Mouse (Mus musculus) cerebellum, adult 9-10 months (tissue): ENCODE data around the gene Prg2.

Experiments
- DNase-seq: peaks from one replicate; pipeline ENCODE4 v3.0.0; 2022

Prg2 gene

GRCm38 (mm10) chr2:84980188-84980587, at the start of gene Prg2:
Gene Prg2, plus strand, starts transcription at chr2:84980461.
- DNase-seq: no peak

GRCm38 (mm10) chr2:84933992-84934648, 46.1 kb upstream of the Prg2 start:
- DNase-seq: no peak

GRCm38 (mm10) chr2:84934649-84935007, 45.6 kb upstream of the Prg2 start:
- DNase-seq: no peak

GRCm38 (mm10) chr2:84935065-84935464, 45.2 kb upstream of the Prg2 start:
- no peak for DNase-seq

GRCm38 (mm10) chr2:84936474-84937429, 43.5 kb upstream of the Prg2 start, which contains the start of gene Slc43a3:
Gene Slc43a3, plus strand, starts transcription at chr2:84936579.
- DNase-seq: no peak

- DNase-seq: no peak
Observed at GRCm38 (mm10) chr2:84937491-84938150, 42.6 kb upstream of the Prg2 start.

- DNase-seq: no peak
Observed at GRCm38 (mm10) chr2:84938249-84938946, 41.9 kb upstream of the Prg2 start.

GRCm38 (mm10) chr2:84939306-84939705, 41.0 kb upstream of the Prg2 start:
- DNase-seq: no peak

GRCm38 (mm10) chr2:84939711-84940110, 40.5 kb upstream of the Prg2 start:
- DNase-seq: no peak

GRCm38 (mm10) chr2:84941332-84941731, 38.9 kb upstream of the Prg2 start:
- DNase-seq: no peak

- DNase-seq: no peak
Observed at GRCm38 (mm10) chr2:84941795-84942194, 38.5 kb upstream of the Prg2 start.

- no peak for DNase-seq
Observed at GRCm38 (mm10) chr2:84947154-84947771, 33.0 kb upstream of the Prg2 start.

- no peak for DNase-seq
Observed at GRCm38 (mm10) chr2:84948252-84948651, 32.0 kb upstream of the Prg2 start.

- DNase-seq: no peak
Observed at GRCm38 (mm10) chr2:84948721-84949120, 31.5 kb upstream of the Prg2 start.

- no peak for DNase-seq
Observed at GRCm38 (mm10) chr2:84951027-84951426, 29.2 kb upstream of the Prg2 start.

GRCm38 (mm10) chr2:84952251-84952650, 28.0 kb upstream of the Prg2 start:
- DNase-seq: no peak

- DNase-seq: no peak
Observed at GRCm38 (mm10) chr2:84952693-84953092, 27.6 kb upstream of the Prg2 start.

GRCm38 (mm10) chr2:84955435-84955834, 24.8 kb upstream of the Prg2 start:
- DNase-seq: no peak

- peak; percentile 8 for DNase-seq
Observed at GRCm38 (mm10) chr2:84956274-84956673, 24.0 kb upstream of the Prg2 start.

- no peak for DNase-seq
Observed at GRCm38 (mm10) chr2:84958588-84959264, 21.5 kb upstream of the Prg2 start.

- no peak for DNase-seq
Observed at GRCm38 (mm10) chr2:84961300-84961699, 19.0 kb upstream of the Prg2 start.

- no peak for DNase-seq
Observed at GRCm38 (mm10) chr2:84961901-84962300, 18.4 kb upstream of the Prg2 start.
